Mouse (Mus musculus) brain, embryonic 14.5 days (tissue): ENCODE measurements at regions not wholly inside any gene's neighbourhood (a gene's known extent, or its start where the extent isn't known, plus 50 kb on each side); places are given as distances from the start of the nearest gene placed in this dataset.
A peak's percentile ranks its signal among the peaks of the same experiment; 100 is the strongest.

ENCODE experiments used
- DNase-seq: peaks from one replicate; pipeline ENCODE4 v3.0.0-alpha.2; 2011; ENCODE audit warnings: low read depth
- CTCF ChIP-seq: fragments of 200-500 bp; IDR thresholded peaks from 2 replicates; pipeline ENCODE4 v1.5.1; 2012; ENCODE audit warnings: inconsistent platforms, mild to moderate bottlenecking, moderate library complexity, borderline replicate concordance; ENCODE audit not compliant: insufficient read depth, insufficient read length; ENCODE audit errors: extremely low read depth
- POLR2A ChIP-seq: fragments of 200-500 bp; IDR thresholded peaks from 2 replicates; pipeline ENCODE4 v1.6.1; 2012; ENCODE audit warnings: mild to moderate bottlenecking, inconsistent platforms, borderline replicate concordance; ENCODE audit not compliant: poor library complexity, insufficient read depth, insufficient read length, severe bottlenecking; ENCODE audit errors: extremely low read depth

- no peak for DNase-seq
- TF ChIP-seq POLR2A: no peak
- TF ChIP-seq CTCF: no peak
Measured at GRCm38 (mm10) chr3:40452958-40453357, 78.1 kb upstream of the Intu start.

- DNase-seq: peak; percentile 31
- TF ChIP-seq POLR2A (no peak), CTCF (no peak)
Measured at GRCm38 (mm10) chr3:40453552-40453951, 77.5 kb upstream of the Intu start.

- no peak for TF ChIP-seq POLR2A
- no peak for TF ChIP-seq CTCF
- DNase-seq: no peak
Measured at GRCm38 (mm10) chr3:40456070-40456469, 75.0 kb upstream of the Intu start.

- DNase-seq: no peak
- no peak for TF ChIP-seq POLR2A
- TF ChIP-seq CTCF: no peak
Measured at GRCm38 (mm10) chr3:40458490-40458889, 72.6 kb upstream of the Intu start.

- TF ChIP-seq CTCF: no peak
- no peak for TF ChIP-seq POLR2A
- no peak for DNase-seq
Measured at GRCm38 (mm10) chr3:40463446-40463845, 67.6 kb upstream of the Intu start.

- no peak for TF ChIP-seq POLR2A
- TF ChIP-seq CTCF: no peak
Measured at GRCm38 (mm10) chr3:40470101-40470500, 61.0 kb upstream of the Intu start.

GRCm38 (mm10) chr3:40472766-40473165 is 58.3 kb upstream of the Intu start:
- TF ChIP-seq POLR2A: no peak
- no peak for TF ChIP-seq CTCF
- no peak for DNase-seq

More at GRCm38 (mm10) chr3:40470101-40470500, 61.0 kb upstream of the Intu start:
- DNase-seq: no peak

GRCm38 (mm10) chr3:40480258-40480951 is 50.7 kb upstream of the Intu start:
- peak; percentile 18 for DNase-seq
- TF ChIP-seq CTCF (no peak), POLR2A (no peak)
